Mouse (Mus musculus): ENCODE measurements at regions not wholly inside any gene's neighbourhood (a gene's known extent, or its start where the extent isn't known, plus 50 kb on each side); places are given as distances from the start of the nearest gene placed in this dataset.

DNA sequence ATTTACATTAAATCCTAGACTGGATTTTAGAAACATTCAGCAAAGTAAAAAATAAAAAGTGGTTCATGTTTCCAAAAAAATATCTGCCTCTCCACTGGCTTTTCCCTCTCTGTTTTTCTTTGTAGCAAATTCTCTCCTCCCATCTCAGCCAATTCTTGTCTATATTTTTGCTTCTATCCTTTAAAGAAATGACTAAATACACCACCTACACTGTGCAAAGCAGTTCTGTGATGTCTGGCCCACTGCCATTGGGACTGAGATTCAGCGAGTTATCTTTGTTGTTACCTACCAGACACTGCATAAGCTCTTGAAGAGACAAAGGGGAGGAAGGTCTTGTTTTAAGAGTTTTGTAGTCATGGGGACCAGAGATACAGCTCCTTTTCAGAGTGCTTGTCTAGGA is 835.8 kb upstream of the Klhl29 start:
- H3K4me3 ChIP-seq (ENCODE audit: low read depth, low read length): no peak overlapping the region
- no peaks in the 10 kb centered on the region for H3K27me3 ChIP-seq (ENCODE audit: control insufficient read depth, insufficient read depth, low read depth, low read length)
- H3K27ac ChIP-seq (ENCODE audit: low read length): no peak overlapping the region
- no peak overlapping the region for H3K4me2 ChIP-seq (ENCODE audit: low read length)
- no peaks in the 10 kb centered on the region for H3K36me3 ChIP-seq (ENCODE audit: control insufficient read depth, insufficient read depth, low read length)
- no peak overlapping the region for H3K9ac ChIP-seq (ENCODE audit: low read depth, low read length)
- ATAC-seq: no peak
- H3K9me3 ChIP-seq (replicated peaks; ENCODE audit: control insufficient read depth, low read length, poor library complexity, severe bottlenecking): no peaks in the 10 kb centered on the region
- H3K4me1 ChIP-seq (ENCODE audit: control insufficient read depth, insufficient read depth, low read length): no peaks in the 10 kb centered on the region
- 40% methylated on average over 1 of the region's 1 CpGs for WGBS

DNA sequence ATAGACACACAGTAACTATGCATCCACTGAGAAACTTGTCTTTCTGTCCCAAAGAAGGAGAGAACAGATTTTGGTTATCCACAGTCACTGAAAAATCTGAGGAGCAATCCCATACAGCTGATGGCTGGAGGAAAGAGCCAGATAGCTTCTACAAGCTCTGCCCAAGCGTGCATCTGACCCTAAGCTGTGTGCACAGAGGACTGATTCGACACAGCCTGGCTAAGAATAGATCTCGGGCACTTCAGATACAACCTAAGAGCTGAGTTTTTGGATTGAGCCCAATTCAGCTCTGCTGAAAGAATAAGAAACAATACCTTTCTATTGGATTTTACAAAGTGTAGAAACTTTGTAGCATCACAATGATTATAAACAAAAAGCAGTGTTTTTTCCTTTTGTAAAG is 813.8 kb upstream of the Klhl29 start:
- Histone ChIP-seq H3K4me3 (ENCODE audit: low read depth, low read length) (no peak overlapping the region), H3K4me1 (ENCODE audit: control insufficient read depth, insufficient read depth, low read length) (no peaks in the 10 kb centered on the region), H3K27ac (ENCODE audit: low read length) (no peak overlapping the region), H3K4me2 (ENCODE audit: low read length) (no peak overlapping the region), H3K9ac (ENCODE audit: low read depth, low read length) (no peak overlapping the region), H3K27me3 (ENCODE audit: control insufficient read depth, insufficient read depth, low read depth, low read length) (no peaks in the 10 kb centered on the region), H3K36me3 (ENCODE audit: control insufficient read depth, insufficient read depth, low read length) (no peaks in the 10 kb centered on the region), H3K9me3 (replicated peaks; ENCODE audit: control insufficient read depth, low read length, poor library complexity, severe bottlenecking) (no peaks in the 10 kb centered on the region)
- 47% methylated on average over 3 of the region's 3 CpGs for WGBS
- no peak for ATAC-seq

DNA sequence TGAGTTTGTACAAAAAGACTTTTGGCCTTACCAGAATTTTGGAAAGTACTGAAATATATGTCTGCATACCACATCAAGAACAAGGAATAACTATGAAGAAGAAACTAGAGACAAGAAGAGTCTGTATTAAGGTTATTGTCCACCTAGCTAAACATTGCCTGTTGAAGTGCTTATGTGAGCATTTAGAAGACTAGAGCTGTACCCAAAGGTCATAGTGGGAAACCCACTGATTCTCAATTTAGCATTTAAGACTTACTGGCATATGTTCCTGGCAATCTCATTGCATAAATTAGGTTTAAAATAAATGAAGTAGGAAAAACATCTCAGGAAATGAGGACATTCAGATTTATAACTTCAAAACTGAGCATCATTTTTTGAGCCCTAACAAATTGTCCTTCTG is 793.3 kb upstream of the Klhl29 start:
- H3K4me3 ChIP-seq (ENCODE audit: low read depth, low read length): no peak overlapping the region
- H3K27ac ChIP-seq (ENCODE audit: low read length): no peak overlapping the region
- no peaks in the 10 kb centered on the region for H3K36me3 ChIP-seq (ENCODE audit: control insufficient read depth, insufficient read depth, low read length)
- H3K9me3 ChIP-seq (replicated peaks; ENCODE audit: control insufficient read depth, low read length, poor library complexity, severe bottlenecking): no peaks in the 10 kb centered on the region
- H3K9ac ChIP-seq (ENCODE audit: low read depth, low read length): no peak overlapping the region
- H3K4me2 ChIP-seq (ENCODE audit: low read length): no peak overlapping the region
- H3K4me1 ChIP-seq (ENCODE audit: control insufficient read depth, insufficient read depth, low read length): no peaks in the 10 kb centered on the region
- H3K27me3 ChIP-seq (ENCODE audit: control insufficient read depth, insufficient read depth, low read depth, low read length): no peaks in the 10 kb centered on the region
- ATAC-seq: no peak

DNA sequence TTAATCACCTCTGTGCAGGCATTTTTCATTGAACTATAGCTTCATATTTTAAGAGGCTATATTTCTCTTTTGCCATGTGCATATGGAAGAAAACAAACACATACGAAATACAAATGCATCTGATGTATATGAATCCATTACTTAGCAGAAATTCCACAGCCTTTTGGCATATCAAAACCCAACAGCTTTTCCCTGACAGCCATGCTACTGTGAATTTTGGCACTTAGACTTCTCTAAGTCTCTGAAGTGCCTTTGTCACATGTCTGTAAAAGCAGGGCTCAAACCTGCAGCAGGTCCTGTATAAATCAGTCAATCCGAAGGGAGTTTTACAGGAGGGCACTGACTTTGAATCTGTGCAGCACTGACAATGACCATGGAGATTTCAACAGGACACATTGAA is 778.8 kb upstream of the Klhl29 start:
- H3K36me3 ChIP-seq (ENCODE audit: control insufficient read depth, insufficient read depth, low read length): no peaks in the 10 kb centered on the region
- no peak overlapping the region for H3K27ac ChIP-seq (ENCODE audit: low read length)
- WGBS: 74% methylated on average over 2 of the region's 2 CpGs
- ATAC-seq: no peak
- H3K27me3 ChIP-seq (ENCODE audit: control insufficient read depth, insufficient read depth, low read depth, low read length): no peaks in the 10 kb centered on the region
- H3K4me3 ChIP-seq (ENCODE audit: low read depth, low read length): no peak overlapping the region
- no peak overlapping the region for H3K9ac ChIP-seq (ENCODE audit: low read depth, low read length)
- H3K4me2 ChIP-seq (ENCODE audit: low read length): no peak overlapping the region
- H3K9me3 ChIP-seq (replicated peaks; ENCODE audit: control insufficient read depth, low read length, poor library complexity, severe bottlenecking): no peaks in the 10 kb centered on the region
- no peaks in the 10 kb centered on the region for H3K4me1 ChIP-seq (ENCODE audit: control insufficient read depth, insufficient read depth, low read length)

DNA sequence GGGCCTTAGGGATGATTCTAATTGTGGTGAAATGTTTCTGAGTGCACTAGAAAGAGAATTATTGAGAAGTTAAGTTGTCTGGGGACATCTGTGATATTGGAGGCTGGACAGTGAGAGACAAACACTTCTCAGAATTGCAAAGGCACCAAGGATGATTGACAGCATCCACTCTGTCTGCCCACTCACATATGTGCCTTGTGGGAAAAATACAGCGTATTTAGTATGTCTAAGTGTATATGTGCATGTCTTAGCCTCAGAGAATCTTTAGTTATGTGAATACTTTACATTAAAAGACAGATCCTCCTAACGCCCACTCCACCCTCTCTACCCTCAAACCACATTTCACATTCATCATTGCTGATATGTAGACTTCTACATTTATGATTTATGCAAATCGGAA is 776.0 kb upstream of the Klhl29 start:
- no peaks in the 10 kb centered on the region for H3K4me1 ChIP-seq (ENCODE audit: control insufficient read depth, insufficient read depth, low read length)
- no peak overlapping the region for H3K4me2 ChIP-seq (ENCODE audit: low read length)
- H3K9ac ChIP-seq (ENCODE audit: low read depth, low read length): no peak overlapping the region
- H3K36me3 ChIP-seq (ENCODE audit: control insufficient read depth, insufficient read depth, low read length): no peaks in the 10 kb centered on the region
- H3K27me3 ChIP-seq (ENCODE audit: control insufficient read depth, insufficient read depth, low read depth, low read length): no peaks in the 10 kb centered on the region
- no peaks in the 10 kb centered on the region for H3K9me3 ChIP-seq (replicated peaks; ENCODE audit: control insufficient read depth, low read length, poor library complexity, severe bottlenecking)
- ATAC-seq: no peak
- WGBS: 92% methylated on average over 3 of the region's 3 CpGs
- no peak overlapping the region for H3K27ac ChIP-seq (ENCODE audit: low read length)
- H3K4me3 ChIP-seq (ENCODE audit: low read depth, low read length): no peak overlapping the region

DNA sequence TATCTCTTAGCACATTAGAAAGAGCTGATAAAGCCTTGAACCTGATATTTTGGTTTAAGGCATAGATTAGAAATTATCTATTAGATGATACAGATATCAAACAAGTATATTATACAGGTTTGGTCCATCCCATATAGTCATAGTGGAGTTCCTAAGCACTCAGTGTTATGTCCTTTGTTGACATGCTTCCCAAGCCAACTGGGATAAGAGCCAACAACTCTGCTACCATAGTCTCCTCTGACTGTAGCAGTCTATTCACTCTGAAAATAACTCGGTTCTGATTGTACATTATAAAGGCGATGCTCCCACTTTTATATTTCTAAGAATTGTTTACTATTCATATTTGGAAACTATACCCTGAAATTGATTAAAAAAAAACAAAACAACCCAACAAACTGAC is 757.0 kb upstream of the Klhl29 start:
- 88% methylated on average over 2 of the region's 2 CpGs for WGBS
- H3K36me3 ChIP-seq (ENCODE audit: control insufficient read depth, insufficient read depth, low read length): no peaks in the 10 kb centered on the region
- ATAC-seq: no peak
- no peak overlapping the region for H3K4me3 ChIP-seq (ENCODE audit: low read depth, low read length)
- H3K9ac ChIP-seq (ENCODE audit: low read depth, low read length): no peak overlapping the region
- no peak overlapping the region for H3K4me2 ChIP-seq (ENCODE audit: low read length)
- no peaks in the 10 kb centered on the region for H3K27me3 ChIP-seq (ENCODE audit: control insufficient read depth, insufficient read depth, low read depth, low read length)
- H3K27ac ChIP-seq (ENCODE audit: low read length): no peak overlapping the region
- H3K4me1 ChIP-seq (ENCODE audit: control insufficient read depth, insufficient read depth, low read length): no peaks in the 10 kb centered on the region
- H3K9me3 ChIP-seq (replicated peaks; ENCODE audit: control insufficient read depth, low read length, poor library complexity, severe bottlenecking): no peaks in the 10 kb centered on the region

DNA sequence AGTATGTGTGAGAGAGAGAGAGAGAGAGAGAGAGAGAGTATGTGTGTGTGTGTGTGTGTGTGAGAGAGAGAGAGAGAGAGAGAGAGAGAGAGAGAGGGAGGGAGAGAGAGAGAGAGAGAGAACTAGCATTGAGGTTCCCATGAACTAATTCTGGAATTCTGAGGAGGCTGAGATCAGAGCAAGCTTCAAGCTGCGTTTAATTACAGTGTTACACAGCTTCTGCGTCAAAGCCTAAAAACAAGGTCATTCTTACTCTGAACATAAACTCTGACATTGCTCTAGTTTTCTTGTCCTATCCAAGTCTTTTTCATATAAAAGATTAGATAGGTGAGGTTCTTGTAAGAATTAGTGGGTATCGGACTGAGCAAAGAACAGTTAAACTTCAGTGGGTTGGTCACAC is 744.1 kb upstream of the Klhl29 start:
- Histone ChIP-seq H3K27ac (ENCODE audit: low read length) (no peak overlapping the region), H3K9me3 (replicated peaks; ENCODE audit: control insufficient read depth, low read length, poor library complexity, severe bottlenecking) (no peaks in the 10 kb centered on the region), H3K4me2 (ENCODE audit: low read length) (no peak overlapping the region), H3K27me3 (ENCODE audit: control insufficient read depth, insufficient read depth, low read depth, low read length) (no peaks in the 10 kb centered on the region), H3K9ac (ENCODE audit: low read depth, low read length) (no peak overlapping the region), H3K4me3 (ENCODE audit: low read depth, low read length) (no peak overlapping the region), H3K36me3 (ENCODE audit: control insufficient read depth, insufficient read depth, low read length) (no peaks in the 10 kb centered on the region), H3K4me1 (ENCODE audit: control insufficient read depth, insufficient read depth, low read length) (no peaks in the 10 kb centered on the region)
- ATAC-seq: no peak
- WGBS: 87% methylated on average over 3 of the region's 3 CpGs

DNA sequence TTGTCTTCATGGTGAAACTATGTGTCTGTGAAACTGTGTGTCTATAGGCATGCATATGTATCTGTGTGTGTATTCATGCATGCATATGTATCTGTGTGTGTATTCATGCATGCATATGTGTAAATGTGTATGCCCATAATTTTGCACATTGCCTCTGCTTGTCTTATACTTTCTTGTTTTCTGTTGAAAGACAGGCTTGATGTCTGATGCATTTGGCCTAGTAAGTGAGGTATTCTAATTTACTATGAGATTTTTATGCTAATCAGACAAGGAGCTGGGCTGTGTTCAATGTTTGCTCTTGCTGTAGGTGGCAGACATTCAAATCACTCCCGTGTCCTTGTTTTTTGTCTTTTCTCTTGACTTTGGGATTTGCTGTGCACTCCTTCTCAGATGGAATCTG is 739.8 kb upstream of the Klhl29 start:
- H3K27ac ChIP-seq (ENCODE audit: low read length): no peak overlapping the region
- 88% methylated on average over 1 of the region's 1 CpGs for whole genome bisulfite sequencing

DNA sequence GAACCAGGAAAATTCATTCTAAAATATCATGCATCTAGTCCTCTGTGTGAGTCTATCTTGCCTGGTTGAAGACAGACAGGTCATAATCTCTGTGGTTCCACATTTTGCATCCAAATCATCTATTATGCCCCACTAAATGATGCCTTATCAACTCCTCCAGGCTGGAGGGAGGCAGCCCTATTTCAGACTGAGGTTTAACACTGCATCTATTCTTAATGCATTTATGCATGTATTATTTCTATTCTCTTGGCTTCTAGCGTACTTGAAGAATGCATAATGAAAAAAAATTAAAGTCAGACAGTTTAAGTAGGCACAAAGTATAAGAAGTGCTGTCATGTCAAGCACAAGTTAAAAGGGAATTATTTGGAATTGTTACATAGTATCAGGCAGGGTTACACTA is 721.8 kb upstream of the Klhl29 start:
- H3K36me3 ChIP-seq (ENCODE audit: control insufficient read depth, insufficient read depth, low read length): no peaks in the 10 kb centered on the region
- H3K27me3 ChIP-seq (ENCODE audit: control insufficient read depth, insufficient read depth, low read depth, low read length): no peaks in the 10 kb centered on the region
- H3K4me2 ChIP-seq (ENCODE audit: low read length): no peak overlapping the region
- H3K27ac ChIP-seq (ENCODE audit: low read length): no peak overlapping the region
- H3K4me3 ChIP-seq (ENCODE audit: low read depth, low read length): no peak overlapping the region
- WGBS: 37% methylated on average over 1 of the region's 1 CpGs
- no peak; the same call in 1 of the 2 replicates for ATAC-seq
- H3K9me3 ChIP-seq (replicated peaks; ENCODE audit: control insufficient read depth, low read length, poor library complexity, severe bottlenecking): no peaks in the 10 kb centered on the region
- peaks cover 6% of the 10 kb centered on the region for H3K4me1 ChIP-seq (ENCODE audit: control insufficient read depth, insufficient read depth, low read length)
- no peak overlapping the region for H3K9ac ChIP-seq (ENCODE audit: low read depth, low read length)

More for the DNA sequence above, 739.8 kb upstream of the Klhl29 start:
- H3K4me2 ChIP-seq (ENCODE audit: low read length): no peak overlapping the region
- no peaks in the 10 kb centered on the region for H3K4me1 ChIP-seq (ENCODE audit: control insufficient read depth, insufficient read depth, low read length)
- no peak overlapping the region for H3K9ac ChIP-seq (ENCODE audit: low read depth, low read length)
- H3K9me3 ChIP-seq (replicated peaks; ENCODE audit: control insufficient read depth, low read length, poor library complexity, severe bottlenecking): no peaks in the 10 kb centered on the region
- ATAC-seq: no peak
- H3K4me3 ChIP-seq (ENCODE audit: low read depth, low read length): no peak overlapping the region
- no peaks in the 10 kb centered on the region for H3K36me3 ChIP-seq (ENCODE audit: control insufficient read depth, insufficient read depth, low read length)
- no peaks in the 10 kb centered on the region for H3K27me3 ChIP-seq (ENCODE audit: control insufficient read depth, insufficient read depth, low read depth, low read length)
